Mouse (Mus musculus): ENCODE results near the gene Sorl1.

Gene Sorl1

GRCm38 (mm10) chr9:42008501-42008900, 115.6 kb downstream of the Sorl1 start:
- DNase-seq (ENCODE audit: low spot score in 2 of 2): no peak

GRCm38 (mm10) chr9:42005101-42005500, 119.0 kb downstream of the Sorl1 start:
- DNase-seq (ENCODE audit: low spot score in 2 of 2): no peak

GRCm38 (mm10) chr9:42004140-42004539, 120.0 kb downstream of the Sorl1 start:
- no peak for DNase-seq (ENCODE audit: low spot score in 2 of 2)

- no peak for DNase-seq (ENCODE audit: low spot score in 2 of 2)
Measured at GRCm38 (mm10) chr9:41999498-42000473, 124.3 kb downstream of the Sorl1 start.

- DNase-seq (ENCODE audit: low spot score in 2 of 2): no peak
Measured at GRCm38 (mm10) chr9:41995278-41995677, 128.8 kb downstream of the Sorl1 start.

GRCm38 (mm10) chr9:41993821-41994220, 130.3 kb downstream of the Sorl1 start:
- no peak for DNase-seq (ENCODE audit: low spot score in 2 of 2)

GRCm38 (mm10) chr9:41992841-41993240, 131.3 kb downstream of the Sorl1 start:
- no peak for DNase-seq (ENCODE audit: low spot score in 2 of 2)

- DNase-seq (ENCODE audit: low spot score in 2 of 2): no peak
Measured at GRCm38 (mm10) chr9:41985636-41986035, 138.5 kb downstream of the Sorl1 start.

DNA sequence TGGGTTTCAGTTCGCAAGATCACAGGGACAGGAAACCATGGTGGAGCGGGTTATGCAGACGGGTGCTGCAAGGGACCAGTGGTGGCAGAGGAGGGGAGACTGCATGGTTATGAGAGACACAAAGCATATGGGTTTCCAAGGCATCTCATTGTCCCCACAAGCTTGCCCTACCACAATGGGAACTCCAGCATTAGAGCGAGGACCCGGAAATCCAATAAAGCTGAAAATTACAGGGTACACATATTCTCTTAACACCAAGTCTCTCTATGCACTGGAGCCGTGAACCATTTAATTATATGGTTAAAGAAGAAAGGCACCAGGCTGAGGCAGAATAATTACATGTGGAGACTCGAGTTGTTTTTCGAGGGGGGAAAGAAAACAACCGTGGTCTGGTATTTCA, 139.0 kb downstream of the Sorl1 start:
- DNase-seq (ENCODE audit: low spot score in 2 of 2): no peak

DNA sequence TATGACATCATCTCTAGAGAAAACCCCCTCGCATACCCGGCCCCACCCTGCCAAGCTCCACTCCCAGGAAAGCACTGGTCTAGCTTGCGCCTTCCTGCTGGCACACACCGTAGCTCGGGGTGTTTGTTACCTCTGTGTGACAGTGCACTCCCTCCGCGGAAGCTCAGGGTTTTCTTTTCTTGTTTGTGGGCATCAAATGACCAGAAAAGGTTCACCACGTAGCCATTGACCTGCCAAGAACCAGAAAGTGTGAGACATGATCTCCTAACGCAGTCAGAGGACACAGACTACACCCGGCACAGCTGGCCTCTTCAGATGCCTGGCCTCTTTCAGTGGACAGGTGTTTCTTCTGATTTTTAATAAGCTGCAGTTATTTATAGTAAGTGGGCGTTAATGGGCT, 139.8 kb downstream of the Sorl1 start:
- DNase-seq (ENCODE audit: low spot score in 2 of 2): no peak

DNA sequence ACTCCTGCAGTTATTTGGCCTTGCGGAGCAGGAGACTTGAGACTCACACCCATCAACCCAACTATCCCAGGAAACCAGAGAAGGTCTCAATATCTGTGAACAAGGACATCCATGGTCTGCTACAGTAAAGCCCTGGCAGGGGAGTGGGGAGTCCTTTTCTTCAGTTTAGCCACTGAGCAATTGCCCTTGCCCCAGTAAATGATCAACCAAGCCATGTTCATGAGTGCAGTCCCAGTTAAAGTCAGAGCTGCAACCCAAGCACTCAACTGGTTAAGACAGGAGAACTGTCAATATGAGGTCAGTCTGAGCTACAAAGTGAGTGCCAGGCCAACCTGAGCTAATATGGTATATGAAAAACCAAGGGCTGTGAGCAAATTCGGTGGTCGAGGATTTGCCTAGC, 140.8 kb downstream of the Sorl1 start:
- no peak for DNase-seq (ENCODE audit: low spot score in 2 of 2)

GRCm38 (mm10) chr9:41982760-41983159, 141.3 kb downstream of the Sorl1 start:
- DNase-seq (ENCODE audit: low spot score in 2 of 2): no peak

GRCm38 (mm10) chr9:41982023-41982422, 142.1 kb downstream of the Sorl1 start:
- DNase-seq (ENCODE audit: low spot score in 2 of 2): no peak

DNA sequence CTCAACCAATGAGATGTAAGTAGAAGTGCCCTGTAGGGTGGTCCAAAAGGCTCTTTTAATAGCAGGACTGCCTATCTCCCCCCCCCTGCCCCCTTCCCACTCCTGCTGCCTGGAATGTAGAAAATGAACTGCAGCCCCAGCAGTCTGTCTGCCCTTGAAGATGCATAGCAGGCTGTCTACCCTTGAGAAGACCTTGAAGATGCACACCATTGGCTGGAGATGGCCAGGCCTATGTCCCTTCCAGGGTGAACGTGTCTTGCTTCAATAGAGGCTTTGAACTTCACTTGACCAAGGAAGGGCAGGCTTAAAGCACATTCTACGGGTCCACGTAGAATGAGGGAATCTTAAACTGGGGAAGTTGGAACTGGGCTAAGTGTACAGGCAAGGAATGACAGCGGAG, 142.8 kb downstream of the Sorl1 start:
- no peak for DNase-seq (ENCODE audit: low spot score in 2 of 2)

- DNase-seq (ENCODE audit: low spot score in 2 of 2): no peak
Measured at GRCm38 (mm10) chr9:41980796-41981195, 143.3 kb downstream of the Sorl1 start.

DNA sequence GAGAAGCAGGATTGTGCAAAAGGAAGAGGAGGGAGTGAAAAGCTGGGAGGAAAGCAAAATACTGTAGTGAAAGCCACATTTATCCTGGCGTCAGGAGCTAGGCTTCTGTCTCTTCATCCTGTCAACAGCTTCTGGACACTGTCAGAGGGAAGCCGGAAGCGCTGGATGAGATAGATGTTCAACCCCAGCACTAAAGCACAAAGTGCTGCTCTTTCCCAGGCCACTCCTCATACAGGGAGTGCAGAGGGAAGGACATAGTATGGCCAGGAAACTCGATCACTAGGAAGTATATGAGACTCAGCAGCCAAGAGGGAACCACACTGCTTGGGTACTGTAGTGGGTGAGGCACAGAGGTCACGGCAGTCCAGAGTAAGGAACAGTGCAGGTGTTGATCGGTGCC, 145.7 kb downstream of the Sorl1 start:
- DNase-seq (ENCODE audit: low spot score in 2 of 2): no peak

- DNase-seq (ENCODE audit: low spot score in 2 of 2): no peak
Measured at GRCm38 (mm10) chr9:41975968-41976367, 148.1 kb downstream of the Sorl1 start.

GRCm38 (mm10) chr9:41974661-41975060, 149.4 kb downstream of the Sorl1 start:
- no peak for DNase-seq (ENCODE audit: low spot score in 2 of 2)

- DNase-seq (ENCODE audit: low spot score in 2 of 2): no peak
Measured at GRCm38 (mm10) chr9:41973775-41974657, 150.1 kb downstream of the Sorl1 start.

DNA sequence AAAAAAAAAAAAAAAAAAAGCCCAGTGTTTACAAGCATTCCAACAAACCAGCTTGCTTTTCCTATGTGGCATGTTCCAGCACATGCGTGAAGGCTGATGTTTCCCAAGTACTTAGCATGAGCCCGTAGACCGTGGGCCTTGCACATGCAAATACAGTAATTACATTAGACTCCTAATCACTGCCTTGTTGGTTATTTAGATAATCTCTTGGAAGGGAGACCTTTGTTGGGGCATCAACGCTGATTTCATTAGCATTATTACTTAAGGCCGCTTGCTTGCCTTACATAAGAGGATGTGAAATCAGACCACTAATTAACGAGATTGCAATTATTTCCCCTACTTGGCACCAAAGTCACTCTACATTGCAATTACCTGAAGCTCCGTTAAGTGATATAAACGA, 154.1 kb downstream of the Sorl1 start:
- no peak for DNase-seq (ENCODE audit: low spot score in 2 of 2)

DNA sequence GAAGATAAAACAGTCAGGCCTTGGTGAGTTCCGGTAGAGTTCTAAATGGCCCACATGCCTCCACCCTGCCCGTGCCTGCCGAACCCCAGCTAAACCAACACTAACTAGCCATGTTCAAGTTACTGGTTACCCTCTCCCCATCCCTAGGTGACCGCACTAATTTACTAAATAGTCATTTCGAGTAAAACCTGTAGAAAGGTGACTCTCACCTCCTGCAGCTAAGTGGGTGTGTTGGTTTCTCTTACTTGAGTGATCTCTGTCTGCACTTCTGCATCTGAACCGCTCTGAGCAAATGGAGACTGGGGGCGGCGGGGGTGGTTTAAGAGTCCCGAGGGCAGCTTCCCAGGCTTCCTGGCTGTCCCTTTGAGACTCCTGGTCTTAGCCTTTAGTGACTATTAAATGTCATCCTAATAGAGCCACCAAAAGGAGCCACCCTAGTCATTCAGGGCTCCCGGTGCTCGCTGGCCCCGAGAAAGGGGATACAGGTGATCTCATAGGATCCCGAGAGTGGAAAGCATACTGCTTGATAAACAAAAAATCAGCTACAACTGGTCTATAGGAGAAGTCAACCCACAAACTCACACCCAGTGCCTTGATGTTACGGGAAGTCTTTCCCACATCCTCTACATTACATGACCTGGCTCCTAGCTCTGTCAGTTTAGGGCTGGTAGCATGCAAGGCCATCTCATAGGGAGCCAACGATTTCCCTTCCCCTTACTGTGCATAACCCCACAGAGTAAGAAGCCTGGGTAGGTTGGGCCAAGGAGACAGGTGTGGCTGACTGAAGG, 155.2 kb downstream of the Sorl1 start:
- no peak for DNase-seq (ENCODE audit: low spot score in 2 of 2)

- no peak for DNase-seq (ENCODE audit: low spot score in 2 of 2)
Measured at GRCm38 (mm10) chr9:41961274-41961673, 162.8 kb downstream of the Sorl1 start.

Measured in urinary bladder, postnatal 4 days (tissue).